Mouse (Mus musculus): ENCODE data around the gene Cel. TPM values are rescaled to one million over a fixed set of nuclear protein-coding genes. Genes with fewer than 3 reads are reported as not detected.

Gene Cel
- total and polyA plus RNA-seq, 3 experiments, result not detected

DNA sequence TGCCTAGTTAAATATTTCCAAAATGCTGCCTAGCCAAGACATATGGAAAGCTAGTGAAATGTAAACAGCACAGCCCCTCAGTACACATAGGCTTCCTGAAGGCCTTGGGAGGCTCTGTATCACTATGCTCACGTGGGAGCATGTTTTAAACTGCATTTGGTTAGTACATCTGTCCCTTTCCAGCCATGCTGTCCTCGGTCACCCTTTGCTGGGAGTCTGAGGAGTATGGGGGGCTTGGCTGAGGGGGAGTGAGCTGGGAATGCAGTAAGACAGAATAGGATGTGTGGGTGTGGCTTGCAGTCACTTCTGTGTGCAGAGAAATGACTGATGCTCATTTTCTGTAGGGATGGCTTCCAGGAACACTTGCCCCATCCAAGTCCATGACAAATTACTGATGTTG, 22.5 kb upstream of the Cel start:
- Histone ChIP-seq H3K4me2 (ENCODE audit: insufficient read depth, low read depth, poor library complexity, severe bottlenecking) (no peak overlapping the region), H3K4me3 (replicated peaks in 1 of 3; ENCODE audit: low read depth in 2 of 3, low read length in 2 of 3, poor library complexity in 1 of 3) (no peak overlapping the region), H3K9ac (ENCODE audit: insufficient read depth, low read depth) (no peak overlapping the region), H3K27me3 (replicated peaks) (peaks cover 4% of the 10 kb centered on the region), H3K4me1 (ENCODE audit: control insufficient read depth in 1 of 2, insufficient read depth in 2 of 2) (peaks cover 15 to 33% of the 10 kb centered on the region in 2 experiments), H3K79me2 (replicated peaks; ENCODE audit: control insufficient read depth, extremely low read depth, insufficient read depth, poor library complexity, severe bottlenecking) (no peaks in the 10 kb centered on the region), H3K36me3 (replicated peaks in 1 of 2; ENCODE audit: control insufficient read depth in 1 of 2, insufficient read depth in 1 of 2, low read length in 1 of 2) (peaks cover 0 to 6% of the 10 kb centered on the region in 2 experiments), H3K9me3 (replicated peaks; ENCODE audit: low read length) (no peaks in the 10 kb centered on the region), H3K27ac (ENCODE audit: insufficient read depth, low read depth) (no peak overlapping the region)
- DNase-seq (ENCODE audit: extremely low read depth), result no peak
- dilution Hi-C loops (cut with MboI; ENCODE audit: extremely low pct_ligation_motif_present, extremely low pct_unique_long_range_greater_than_20kb, low sequenced_read_pairs) (no loop called here), in situ Hi-C loops (cut with MboI; ENCODE audit: low pct_ligation_motif_present, low pct_unique_long_range_greater_than_20kb, low sequenced_read_pairs) (no loop called here)
- no peak for TF ChIP-seq MYC (IDR thresholded peaks at IDR 0.05; ENCODE audit: low read depth, low read length)
- TF ChIP-seq POLR2AphosphoS2 (IDR thresholded peaks at IDR 0.05; ENCODE audit: low read depth, low read length), result no peak
- no peak for TF ChIP-seq PAX5 (IDR thresholded peaks at IDR 0.05; ENCODE audit: low read length)
- no peak for TF ChIP-seq BHLHE40 (IDR thresholded peaks at IDR 0.05; ENCODE audit: low read depth, low read length)
- no peak for TF ChIP-seq KAT2A (IDR thresholded peaks at IDR 0.05; ENCODE audit: insufficient replicate concordance, low read length)
- TF ChIP-seq GABPA (IDR thresholded peaks at IDR 0.05; ENCODE audit: insufficient replicate concordance, low read depth, low read length), result no peak

DNA sequence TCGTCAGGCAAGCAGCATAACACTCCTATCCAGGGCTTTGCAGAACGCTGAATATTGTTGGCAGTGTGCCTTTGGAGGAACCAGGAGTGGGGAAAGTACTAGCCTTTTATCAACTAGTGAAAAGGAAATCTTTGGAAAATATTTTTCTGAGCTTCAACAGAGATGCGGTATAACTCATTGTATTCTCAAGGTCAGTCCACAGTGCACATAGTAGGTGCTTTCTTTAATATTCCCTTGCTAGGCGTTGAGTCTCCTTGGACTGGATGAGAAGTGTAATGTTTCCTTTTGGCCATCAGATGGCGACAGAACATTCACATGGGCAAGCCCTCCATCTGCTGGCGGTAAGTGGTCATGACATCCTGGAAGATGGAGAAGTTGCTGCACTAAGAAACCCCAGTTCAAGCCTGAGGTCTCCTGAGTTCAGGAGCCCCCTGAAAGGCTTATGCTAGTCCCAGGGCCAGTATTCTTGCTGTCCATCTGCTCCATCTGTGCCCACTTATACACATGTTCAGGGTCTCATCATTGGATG, 21.9 kb upstream of the Cel start:
- in situ Hi-C loops (cut with MboI; ENCODE audit: low pct_ligation_motif_present, low pct_unique_long_range_greater_than_20kb, low sequenced_read_pairs), result no loop called here
- H3K79me2 ChIP-seq (replicated peaks; ENCODE audit: control insufficient read depth, extremely low read depth, insufficient read depth, poor library complexity, severe bottlenecking), result no peaks in the 10 kb centered on the region
- no peak for TF ChIP-seq ZMIZ1 (IDR thresholded peaks at IDR 0.05; ENCODE audit: low read depth, low read length)
- TF ChIP-seq CHD2 (IDR thresholded peaks at IDR 0.05; ENCODE audit: low read length), result 0 out of 2 replicates have a peak, but pooled peaks have one; percentile 27
- TF ChIP-seq SMC3 (IDR thresholded peaks at IDR 0.05; ENCODE audit: low read depth, low read length), result peak; percentile 99
- TF ChIP-seq E2F4 (IDR thresholded peaks at IDR 0.05; ENCODE audit: insufficient replicate concordance, low read depth, low read length), result no peak
- TF ChIP-seq CHD1 (IDR thresholded peaks at IDR 0.05; ENCODE audit: low read depth, low read length), result no peak
- TF ChIP-seq KAT2A (IDR thresholded peaks at IDR 0.05; ENCODE audit: insufficient replicate concordance, low read length), result 0 out of 2 replicates have a peak, but pooled peaks have one; percentile 38
- no peak for TF ChIP-seq MAFK (IDR thresholded peaks at IDR 0.05; ENCODE audit: insufficient replicate concordance, low read length)
- peak; percentile 94 for TF ChIP-seq SIN3A (IDR thresholded peaks at IDR 0.05; ENCODE audit: low read length)
- TF ChIP-seq NRF1 (IDR thresholded peaks at IDR 0.05; ENCODE audit: low read depth, low read length), result peak; percentile 40; the same call in 1 of the 2 replicates
- peak; percentile 99 for TF ChIP-seq ZKSCAN1 (IDR thresholded peaks at IDR 0.05; ENCODE audit: borderline replicate concordance, low read depth, low read length)
- 0 out of 2 replicates have a peak, but pooled peaks have one; percentile 9 for TF ChIP-seq ETS1 (conservative IDR thresholded peaks at IDR 0.05; ENCODE audit: low read depth, low read length)
- peak; percentile 51; the same call in 1 of the 2 replicates for TF ChIP-seq JUN (IDR thresholded peaks at IDR 0.05; ENCODE audit: insufficient read depth, low read depth, low read length)
- peak; percentile 68; the same call in 1 of the 2 replicates for TF ChIP-seq MEF2A (IDR thresholded peaks at IDR 0.05; ENCODE audit: borderline replicate concordance, low read depth, low read length)
- peak; percentile 81 for TF ChIP-seq MAX (IDR thresholded peaks at IDR 0.05; ENCODE audit: low read length)
- peak; percentile 40; the same call in 1 of the 2 replicates for TF ChIP-seq EP300 (IDR thresholded peaks at IDR 0.05; ENCODE audit: low read length)
- peak; percentile 72 for TF ChIP-seq RAD21 (IDR thresholded peaks at IDR 0.05; ENCODE audit: low read depth, low read length)
- no peak for TF ChIP-seq TBP (conservative IDR thresholded peaks at IDR 0.05; ENCODE audit: low read depth, low read length)
- TF ChIP-seq UBTF (IDR thresholded peaks at IDR 0.05; ENCODE audit: low read depth, low read length), result no peak
- TF ChIP-seq ELF1 (IDR thresholded peaks at IDR 0.05; ENCODE audit: low read depth, low read length), result peak; percentile 53
- no peak for TF ChIP-seq USF1 (IDR thresholded peaks at IDR 0.05; ENCODE audit: low read depth, low read length)
- no peak for TF ChIP-seq PAX5 (IDR thresholded peaks at IDR 0.05; ENCODE audit: low read length)
- TF ChIP-seq HCFC1 (IDR thresholded peaks at IDR 0.05; ENCODE audit: low read depth, low read length), result peak; percentile 65
- TF ChIP-seq MYC (IDR thresholded peaks at IDR 0.05; ENCODE audit: low read depth, low read length), result peak; percentile 91
- no peak for TF ChIP-seq GABPA (IDR thresholded peaks at IDR 0.05; ENCODE audit: insufficient replicate concordance, low read depth, low read length)
- TF ChIP-seq RCOR1 (conservative IDR thresholded peaks at IDR 0.05; ENCODE audit: low read depth, low read length), result 0 out of 2 replicates have a peak, but pooled peaks have one; percentile 53
- TF ChIP-seq BHLHE40 (IDR thresholded peaks at IDR 0.05; ENCODE audit: low read depth, low read length), result peak; percentile 39; the same call in 1 of the 2 replicates
- TF ChIP-seq ZC3H11A (IDR thresholded peaks at IDR 0.05; ENCODE audit: low read depth, low read length), result peak; percentile 75; the same call in 1 of the 2 replicates
- peak; percentile 99 to 100 for TF ChIP-seq CTCF (conservative IDR thresholded peaks at IDR 0.05 in 1 of 2, IDR thresholded peaks at IDR 0.05 in 1 of 2; ENCODE audit: low read depth in 2 of 2, low read length in 2 of 2)
- TF ChIP-seq NELFE (IDR thresholded peaks at IDR 0.05; ENCODE audit: low read depth, low read length), result peak; percentile 98
- TF ChIP-seq POLR2A (IDR thresholded peaks at IDR 0.05; ENCODE audit: low read depth, low read length), result no peak
- no peak for TF ChIP-seq POLR2AphosphoS2 (IDR thresholded peaks at IDR 0.05; ENCODE audit: low read depth, low read length)

More for the DNA sequence above, 21.9 kb upstream of the Cel start:
- Histone ChIP-seq H3K27ac (ENCODE audit: insufficient read depth, low read depth) (no peak overlapping the region), H3K36me3 (replicated peaks in 1 of 2; ENCODE audit: control insufficient read depth in 1 of 2, insufficient read depth in 1 of 2, low read length in 1 of 2) (peaks cover 0 to 10% of the 10 kb centered on the region in 2 experiments), H3K4me2 (ENCODE audit: insufficient read depth, low read depth, poor library complexity, severe bottlenecking) (no peak overlapping the region), H3K4me1 (ENCODE audit: control insufficient read depth in 1 of 2, insufficient read depth in 2 of 2) (peaks cover 15 to 33% of the 10 kb centered on the region in 2 experiments), H3K9me3 (replicated peaks; ENCODE audit: low read length) (no peaks in the 10 kb centered on the region), H3K27me3 (replicated peaks) (peaks cover 2% of the 10 kb centered on the region), H3K4me3 (replicated peaks in 1 of 3; ENCODE audit: low read depth in 2 of 3, low read length in 2 of 3, poor library complexity in 1 of 3) (no peak overlapping the region), H3K9ac (ENCODE audit: insufficient read depth, low read depth) (no peak overlapping the region)
- DNase-seq (ENCODE audit: extremely low read depth), result peak; percentile 87
- dilution Hi-C loops (cut with MboI; ENCODE audit: extremely low pct_ligation_motif_present, extremely low pct_unique_long_range_greater_than_20kb, low sequenced_read_pairs), result no loop called here

Data from CH12.LX (cell line).